Mouse (Mus musculus) heart, embryonic 16.5 days (tissue): Measurements from ENCODE around the gene Lama2. TPM values are rescaled to one million over a fixed set of nuclear protein-coding genes. Genes with fewer than 3 reads are reported as not detected.

Experiments
- ATAC-seq: fragments of 200-750 bp; cut with Nextera tagmentation; replicated peaks from 2 replicates; pipeline ENCODE4 v1.8.0; 2017; ENCODE audit warnings: moderate number of reproducible peaks; ENCODE audit not compliant: insufficient read depth, low FRiP score; ENCODE audit errors: extremely low read depth
- H3K27ac ChIP-seq: fragments of 300-500 bp; sonication (generic); 2 replicates; pipeline ENCODE4 v1.5.1; 2014; ENCODE audit warnings: mild to moderate bottlenecking, low read length, control low read depth, moderate library complexity
- H3K27me3 ChIP-seq: fragments of 300-500 bp; sonication (generic); 2 replicates; pipeline ENCODE4 v1.6.1; 2014; ENCODE audit warnings: low read length, mixed read lengths; ENCODE audit not compliant: control insufficient read depth, insufficient read depth
- H3K36me3 ChIP-seq: fragments of 300-500 bp; sonication (generic); 2 replicates; pipeline ENCODE4 v1.6.1; 2014; ENCODE audit not compliant: control insufficient read depth, insufficient read depth
- H3K4me1 ChIP-seq: fragments of 300-500 bp; sonication (generic); 2 replicates; pipeline ENCODE4 v1.6.1; 2014; ENCODE audit warnings: low read length, mixed read lengths; ENCODE audit not compliant: control insufficient read depth, insufficient read depth
- H3K4me2 ChIP-seq: fragments of 300-500 bp; sonication (generic); 2 replicates; pipeline ENCODE4 v1.6.1; 2014; ENCODE audit warnings: low read depth, mild to moderate bottlenecking, control low read depth, low read length
- H3K4me3 ChIP-seq: fragments of 300-500 bp; sonication (generic); 2 replicates; pipeline ENCODE4 v1.5.1; 2014; ENCODE audit warnings: mild to moderate bottlenecking, control low read depth, low read length
- H3K9ac ChIP-seq: fragments of 300-500 bp; sonication (generic); 2 replicates; pipeline ENCODE4 v1.6.1; 2014; ENCODE audit warnings: low read length, control low read depth
- H3K9me3 ChIP-seq: fragments of 300-500 bp; sonication (generic); replicated peaks from 2 replicates; pipeline ENCODE4 v1.6.1; 2016; ENCODE audit warnings: low read length; ENCODE audit not compliant: control insufficient read depth
- WGBS: fragments of 180-500 bp; shearing (Covaris S2); extraction: QIAGEN DNeasy Blood & Tissue Kit; methylation state at CpG from one replicate; pipeline ENCODE4 v1.1.7; 2014; 5-methylcytosine and 5-hydroxymethylcytosine counted together
- polyA plus RNA-seq: library from polyadenylated mRNA; unstranded; fragments of >200 nt; fragmentation: Nextera tagmentation; extraction: Ambion mirVana; gene quantifications from 2 replicates; pipeline ENCODE4 v1.2.1, GENCODE M21; 2015

The Lama2 gene
- polyA plus RNA-seq, 1 experiment from 2014 or later: 20.3 TPM

- Histone ChIP-seq H3K4me2 (no peak overlapping the region), H3K4me3 (no peak overlapping the region), H3K9me3 (no peaks in the 10 kb centered on the region), H3K36me3 (no peaks in the 10 kb centered on the region), H3K9ac (no peak overlapping the region), H3K27me3 (no peaks in the 10 kb centered on the region), H3K27ac (no peak overlapping the region), H3K4me1 (no peaks in the 10 kb centered on the region)
- no peak for ATAC-seq
- 62% methylated on average over 3 of the region's 3 CpGs for WGBS
Observed at GRCm38 (mm10) chr10:27305301-27305700, 314.3 kb downstream of the Lama2 start.

DNA sequence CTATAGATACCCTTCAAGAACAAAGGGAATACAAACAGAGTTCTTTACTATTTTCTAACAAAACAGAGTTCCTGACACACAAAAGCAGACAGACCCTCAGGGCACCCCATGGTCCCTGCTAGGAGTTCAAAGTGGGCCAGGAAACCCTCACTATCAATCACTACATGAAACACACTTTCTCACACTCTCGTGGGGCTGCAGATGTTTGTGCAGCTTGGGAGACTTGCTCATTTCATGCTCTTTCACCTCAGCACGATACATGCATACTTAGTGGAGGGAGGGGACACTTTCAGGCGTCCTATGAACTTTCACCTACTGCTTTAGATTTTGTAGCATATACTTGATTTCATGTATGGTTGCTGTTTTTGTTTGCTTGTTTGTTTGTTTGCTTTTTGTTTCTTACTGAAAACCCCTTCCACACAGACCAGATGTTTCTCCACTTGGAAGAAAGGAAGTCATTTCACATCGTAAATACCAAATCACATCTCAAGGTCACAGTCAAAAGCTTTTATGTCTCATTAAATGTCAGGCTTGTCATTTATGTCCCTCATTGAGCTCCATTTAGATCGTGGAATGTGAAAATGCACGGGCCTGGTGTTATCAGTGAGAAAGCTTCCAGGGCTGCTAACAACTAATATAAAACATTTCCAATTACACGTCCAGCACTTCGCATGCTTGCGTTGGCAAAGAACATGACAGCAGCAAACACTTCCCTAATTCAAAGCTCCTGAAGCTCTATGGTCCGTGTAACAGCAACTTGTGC lies 334.3 kb downstream of the Lama2 start:
- peak overlapping the region; percentile 5; the same call in 1 of the 2 replicates for H3K4me2 ChIP-seq
- 24% methylated on average over 10 of the region's 10 CpGs for WGBS
- peak; percentile 70 for ATAC-seq

DNA sequence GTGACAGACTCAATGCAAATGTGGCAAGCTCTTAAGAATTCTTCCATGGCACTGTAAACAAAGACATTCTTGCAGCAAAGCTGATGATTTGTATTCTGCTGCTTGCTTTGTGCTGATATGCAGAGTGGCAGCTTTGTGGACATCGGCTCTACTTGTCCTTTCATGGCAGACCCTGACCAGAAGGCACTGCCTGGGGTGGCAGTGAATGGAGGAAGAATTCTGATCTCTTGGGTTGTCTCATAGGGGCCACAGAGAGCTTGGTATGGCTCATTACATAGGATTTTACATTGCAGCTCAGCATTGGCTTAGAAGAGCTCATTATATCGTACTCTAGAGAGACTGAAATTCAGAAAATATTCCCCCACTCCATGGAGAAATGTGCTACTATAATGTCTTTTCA lies 352.1 kb downstream of the Lama2 start:
- no peak overlapping the region for H3K4me2 ChIP-seq
- H3K4me1 ChIP-seq: no peaks in the 10 kb centered on the region
- ATAC-seq: no peak
- H3K27ac ChIP-seq: no peak overlapping the region
- H3K4me3 ChIP-seq: no peak overlapping the region
- H3K27me3 ChIP-seq: no peaks in the 10 kb centered on the region
- H3K9me3 ChIP-seq: no peaks in the 10 kb centered on the region
- H3K9ac ChIP-seq: no peak overlapping the region
- 78% methylated on average over 2 of the region's 2 CpGs for WGBS
- H3K36me3 ChIP-seq: no peaks in the 10 kb centered on the region

More for the DNA sequence above, 334.3 kb downstream of the Lama2 start:
- Histone ChIP-seq H3K27me3 (no peaks in the 10 kb centered on the region), H3K9ac (no peak overlapping the region), H3K36me3 (no peaks in the 10 kb centered on the region), H3K4me1 (no peaks in the 10 kb centered on the region), H3K4me3 (no peak overlapping the region), H3K9me3 (no peaks in the 10 kb centered on the region), H3K27ac (peak overlapping the region; percentile 49)

GRCm38 (mm10) chr10:27265812-27266211 lies 353.7 kb downstream of the Lama2 start:
- Histone ChIP-seq H3K27me3 (no peaks in the 10 kb centered on the region), H3K27ac (no peak overlapping the region), H3K4me1 (no peaks in the 10 kb centered on the region), H3K4me2 (no peak overlapping the region), H3K4me3 (no peak overlapping the region), H3K9me3 (no peaks in the 10 kb centered on the region), H3K36me3 (no peaks in the 10 kb centered on the region), H3K9ac (no peak overlapping the region)
- 52% methylated on average over 2 of the region's 2 CpGs for WGBS
- ATAC-seq: no peak

- no peaks in the 10 kb centered on the region for H3K9me3 ChIP-seq
- H3K9ac ChIP-seq: no peak overlapping the region
- H3K4me2 ChIP-seq: no peak overlapping the region
- no peak overlapping the region for H3K27ac ChIP-seq
- H3K36me3 ChIP-seq: no peaks in the 10 kb centered on the region
- ATAC-seq: no peak
- no peaks in the 10 kb centered on the region for H3K27me3 ChIP-seq
- 51% methylated on average over 2 of the region's 2 CpGs for WGBS
- H3K4me3 ChIP-seq: no peak overlapping the region
- H3K4me1 ChIP-seq: no peaks in the 10 kb centered on the region
Observed at GRCm38 (mm10) chr10:27264713-27265112, 354.8 kb downstream of the Lama2 start.

- Histone ChIP-seq H3K4me1 (no peaks in the 10 kb centered on the region), H3K4me2 (no peak overlapping the region), H3K9me3 (no peaks in the 10 kb centered on the region), H3K27me3 (no peaks in the 10 kb centered on the region), H3K36me3 (no peaks in the 10 kb centered on the region), H3K27ac (no peak overlapping the region), H3K9ac (no peak overlapping the region), H3K4me3 (no peak overlapping the region)
- ATAC-seq: no peak
- WGBS: 93% methylated on average over 1 of the region's 1 CpGs
Observed at GRCm38 (mm10) chr10:27249741-27250140, 369.8 kb downstream of the Lama2 start.

DNA sequence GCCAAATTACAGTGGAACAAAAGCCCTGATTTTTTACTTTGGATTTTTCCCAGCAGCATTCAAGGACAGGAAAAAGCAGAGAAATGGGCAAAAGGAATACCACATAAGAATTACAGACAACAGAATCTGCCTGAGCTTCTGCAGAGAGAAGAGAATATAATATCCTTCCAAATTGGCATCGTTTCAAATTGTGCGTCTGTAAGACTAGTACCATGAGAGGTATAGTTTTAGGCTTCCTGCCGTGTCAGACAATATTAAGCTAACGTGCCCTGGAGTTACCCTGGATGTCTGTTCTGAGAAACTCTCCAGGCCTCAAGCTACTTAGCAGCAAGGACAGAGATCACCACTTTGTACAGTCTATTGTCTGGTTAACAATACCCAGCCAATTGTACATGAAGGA lies 384.8 kb downstream of the Lama2 start:
- ATAC-seq: no peak
- Histone ChIP-seq H3K4me3 (no peak overlapping the region), H3K27ac (no peak overlapping the region), H3K27me3 (no peaks in the 10 kb centered on the region), H3K9ac (no peak overlapping the region), H3K4me2 (no peak overlapping the region), H3K4me1 (no peaks in the 10 kb centered on the region), H3K9me3 (no peaks in the 10 kb centered on the region), H3K36me3 (no peaks in the 10 kb centered on the region)
- 46% methylated on average over 4 of the region's 4 CpGs for WGBS

- ATAC-seq: no peak
- no peak overlapping the region for H3K27ac ChIP-seq
- 42% methylated on average over 5 of the region's 5 CpGs for WGBS
- H3K4me3 ChIP-seq: no peak overlapping the region
- no peaks in the 10 kb centered on the region for H3K9me3 ChIP-seq
- H3K27me3 ChIP-seq: no peaks in the 10 kb centered on the region
- H3K4me2 ChIP-seq: no peak overlapping the region
- no peak overlapping the region for H3K9ac ChIP-seq
- no peaks in the 10 kb centered on the region for H3K36me3 ChIP-seq
- H3K4me1 ChIP-seq: no peaks in the 10 kb centered on the region
Observed at GRCm38 (mm10) chr10:27233577-27233976, 386.0 kb downstream of the Lama2 start.

DNA sequence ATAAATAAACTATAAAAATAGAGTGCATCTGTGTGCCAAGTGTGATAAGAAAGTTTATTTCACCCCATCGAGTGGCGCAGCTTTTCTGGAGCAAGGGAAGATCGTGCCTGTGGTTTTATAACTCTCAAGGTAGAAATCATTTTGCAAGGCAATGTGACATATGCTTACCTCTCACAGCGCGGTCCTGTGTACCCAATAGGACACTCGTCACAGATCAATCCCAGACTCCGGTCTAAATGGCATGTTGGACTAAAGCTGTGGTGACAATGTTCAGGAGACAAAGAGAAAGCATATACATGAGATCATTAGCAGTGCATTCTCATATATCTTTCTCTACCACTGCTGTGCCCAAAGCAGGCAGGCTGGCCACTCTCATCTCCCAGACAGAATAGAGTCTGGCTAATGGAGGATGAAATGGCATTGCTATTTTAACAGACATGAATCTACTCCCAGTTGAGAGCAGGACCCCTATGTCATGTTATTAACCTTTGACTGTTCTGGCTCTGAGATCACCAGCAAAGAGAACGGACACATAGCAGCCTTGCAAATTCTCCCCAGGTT lies 395.7 kb downstream of the Lama2 start:
- no peak overlapping the region for H3K4me2 ChIP-seq
- H3K27me3 ChIP-seq: no peaks in the 10 kb centered on the region
- H3K9me3 ChIP-seq: no peaks in the 10 kb centered on the region
- no peaks in the 10 kb centered on the region for H3K4me1 ChIP-seq
- H3K9ac ChIP-seq: no peak overlapping the region
- H3K27ac ChIP-seq: no peak overlapping the region
- WGBS: 80% methylated on average over 8 of the region's 8 CpGs
- no peaks in the 10 kb centered on the region for H3K36me3 ChIP-seq
- no peak overlapping the region for H3K4me3 ChIP-seq
- no peak for ATAC-seq
